Mouse (Mus musculus): ENCODE results near the gene Mtmr2. TPM values are rescaled to one million over a fixed set of nuclear protein-coding genes. Genes with fewer than 3 reads are reported as not detected.
A peak's percentile ranks its signal among the peaks of the same experiment; 100 is the strongest.
"Not testable (repeated sequence)": the region's sequence is repeated elsewhere in the genome, so short reads cannot be mapped to it uniquely, and the experiment has no call there.

Mtmr2 gene
- polyA plus RNA-seq, 1 experiment from 2014 or later, result 60.6 TPM

DNA sequence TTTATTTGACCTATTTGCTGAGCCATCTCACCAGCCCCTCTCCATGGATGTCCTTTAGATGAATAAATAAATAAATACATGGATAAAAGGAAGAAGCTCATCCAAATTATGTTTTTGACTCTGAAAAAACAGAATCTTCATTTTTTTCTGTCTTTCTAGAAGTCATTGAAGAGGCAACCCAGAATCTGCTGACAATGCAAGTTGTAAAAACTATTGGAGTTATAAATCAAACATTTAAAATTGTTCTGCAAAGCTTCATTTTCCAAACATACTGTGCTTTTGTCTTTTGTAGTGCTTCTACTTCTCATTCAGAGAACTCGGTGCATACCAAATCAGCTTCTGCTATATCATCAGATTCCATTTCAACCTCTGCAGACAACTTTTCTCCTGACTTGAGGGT, 33.8 kb downstream of the Mtmr2 start:
- Histone ChIP-seq H3K27me3 (ENCODE audit: control insufficient read depth, insufficient read depth, low read length) (no peaks in the 10 kb centered on the region), H3K4me1 (ENCODE audit: control insufficient read depth, insufficient read depth, low read length) (no peaks in the 10 kb centered on the region), H3K27ac (replicated peaks; ENCODE audit: low read depth, low read length) (no peak overlapping the region), H3K9me3 (ENCODE audit: control insufficient read depth, low read length) (no peaks in the 10 kb centered on the region; the same call in 1 of the 2 replicates), H3K36me3 (ENCODE audit: control insufficient read depth, insufficient read depth, low read length) (peaks cover 21% of the 10 kb centered on the region), H3K9ac (replicated peaks; ENCODE audit: low read length) (no peak overlapping the region), H3K4me3 (replicated peaks; ENCODE audit: low read depth, low read length) (no peak overlapping the region), H3K4me2 (ENCODE audit: low read length) (no peak overlapping the region)
- no peak for ATAC-seq (ENCODE audit: low FRiP score, low TSS enrichment)
- no peak for DNase-seq
- WGBS, result 92% methylated on average over 1 of the region's 1 CpGs

- 96% methylated on average over 7 of the region's 8 CpGs for WGBS
- H3K27me3 ChIP-seq (ENCODE audit: control insufficient read depth, insufficient read depth, low read length); ATAC-seq (ENCODE audit: low FRiP score, low TSS enrichment); DNase-seq; H3K9me3 ChIP-seq (ENCODE audit: control insufficient read depth, low read length); H3K9ac ChIP-seq (replicated peaks; ENCODE audit: low read length); H3K4me3 ChIP-seq (replicated peaks; ENCODE audit: low read depth, low read length); H3K4me1 ChIP-seq (ENCODE audit: control insufficient read depth, insufficient read depth, low read length); H3K4me2 ChIP-seq (ENCODE audit: low read length); H3K27ac ChIP-seq (replicated peaks; ENCODE audit: low read depth, low read length): not testable (repeated sequence)
- peaks cover 61% of the 10 kb centered on the region for H3K36me3 ChIP-seq (ENCODE audit: control insufficient read depth, insufficient read depth, low read length)
Observed at GRCm38 (mm10) chr9:13790864-13791263, 42.7 kb downstream of the Mtmr2 start.

DNA sequence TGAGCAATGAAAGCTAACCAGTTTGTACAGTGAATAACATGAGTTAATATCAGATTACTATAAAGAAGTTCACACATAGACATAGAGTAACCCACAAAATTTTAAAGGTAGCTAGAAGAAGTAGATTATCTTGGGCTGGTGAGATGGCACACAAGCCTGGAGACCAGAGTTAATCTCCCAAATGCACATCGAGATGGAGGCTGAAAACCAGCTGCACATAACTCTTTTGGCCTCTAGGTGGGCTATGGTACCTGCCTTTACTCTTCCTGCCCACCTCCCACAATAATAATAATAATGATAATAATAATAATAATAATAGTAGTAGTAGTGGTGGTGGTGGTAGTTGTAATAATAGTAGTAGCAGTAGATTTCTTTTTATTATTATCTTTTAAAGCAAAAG, 46.1 kb downstream of the Mtmr2 start:
- no peaks in the 10 kb centered on the region for H3K9me3 ChIP-seq (ENCODE audit: control insufficient read depth, low read length)
- ATAC-seq (ENCODE audit: low FRiP score, low TSS enrichment), result no peak
- no peak overlapping the region for H3K9ac ChIP-seq (replicated peaks; ENCODE audit: low read length)
- H3K4me1 ChIP-seq (ENCODE audit: control insufficient read depth, insufficient read depth, low read length), result no peaks in the 10 kb centered on the region
- H3K27me3 ChIP-seq (ENCODE audit: control insufficient read depth, insufficient read depth, low read length), result no peaks in the 10 kb centered on the region
- no peak overlapping the region for H3K4me2 ChIP-seq (ENCODE audit: low read length)
- 76% methylated on average over 1 of the region's 1 CpGs for WGBS
- no peak for DNase-seq
- H3K36me3 ChIP-seq (ENCODE audit: control insufficient read depth, insufficient read depth, low read length), result peaks cover 56% of the 10 kb centered on the region
- H3K27ac ChIP-seq (replicated peaks; ENCODE audit: low read depth, low read length), result no peak overlapping the region
- H3K4me3 ChIP-seq (replicated peaks; ENCODE audit: low read depth, low read length), result no peak overlapping the region

DNA sequence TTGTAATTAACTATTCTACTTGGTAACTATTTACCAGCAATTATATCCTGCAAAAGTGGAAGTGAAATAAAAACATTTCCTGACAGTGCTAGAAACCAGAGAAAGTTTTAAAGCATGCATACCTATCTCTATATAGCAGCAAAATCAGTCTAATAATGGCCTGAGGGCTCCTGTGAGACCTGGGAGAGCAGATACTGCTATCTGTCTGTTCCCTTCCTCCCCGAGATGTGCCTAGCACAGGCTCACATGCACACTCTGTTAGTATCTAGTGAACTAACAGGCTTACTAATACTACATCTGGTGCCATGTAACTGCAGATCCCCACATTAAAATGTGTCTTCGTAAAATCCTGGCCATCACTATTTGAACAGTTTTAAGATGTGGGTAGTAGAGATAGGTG, 46.5 kb downstream of the Mtmr2 start:
- H3K4me2 ChIP-seq (ENCODE audit: low read length), result no peak overlapping the region
- DNase-seq (no peak), ATAC-seq (ENCODE audit: low FRiP score, low TSS enrichment) (no peak)
- H3K9ac ChIP-seq (replicated peaks; ENCODE audit: low read length), result no peak overlapping the region
- H3K36me3 ChIP-seq (ENCODE audit: control insufficient read depth, insufficient read depth, low read length), result peaks cover 56% of the 10 kb centered on the region
- H3K4me3 ChIP-seq (replicated peaks; ENCODE audit: low read depth, low read length), result no peak overlapping the region
- 93% methylated on average over 2 of the region's 2 CpGs for WGBS
- H3K27ac ChIP-seq (replicated peaks; ENCODE audit: low read depth, low read length), result no peak overlapping the region
- H3K9me3 ChIP-seq (ENCODE audit: control insufficient read depth, low read length), result no peaks in the 10 kb centered on the region
- no peaks in the 10 kb centered on the region for H3K4me1 ChIP-seq (ENCODE audit: control insufficient read depth, insufficient read depth, low read length)
- H3K27me3 ChIP-seq (ENCODE audit: control insufficient read depth, insufficient read depth, low read length), result no peaks in the 10 kb centered on the region

- no peak for DNase-seq
- H3K4me1 ChIP-seq (ENCODE audit: control insufficient read depth, insufficient read depth, low read length), result no peaks in the 10 kb centered on the region
- peaks cover 65% of the 10 kb centered on the region for H3K36me3 ChIP-seq (ENCODE audit: control insufficient read depth, insufficient read depth, low read length)
- no peaks in the 10 kb centered on the region for H3K27me3 ChIP-seq (ENCODE audit: control insufficient read depth, insufficient read depth, low read length)
- H3K4me3 ChIP-seq (replicated peaks; ENCODE audit: low read depth, low read length), result no peak overlapping the region
- no peaks in the 10 kb centered on the region for H3K9me3 ChIP-seq (ENCODE audit: control insufficient read depth, low read length)
- 78% methylated on average over 1 of the region's 1 CpGs for WGBS
- H3K27ac ChIP-seq (replicated peaks; ENCODE audit: low read depth, low read length), result no peak overlapping the region
- no peak for ATAC-seq (ENCODE audit: low FRiP score, low TSS enrichment)
- H3K9ac ChIP-seq (replicated peaks; ENCODE audit: low read length), result no peak overlapping the region
- H3K4me2 ChIP-seq (ENCODE audit: low read length), result no peak overlapping the region
Observed at GRCm38 (mm10) chr9:13804480-13804879, 56.3 kb downstream of the Mtmr2 start.

DNA sequence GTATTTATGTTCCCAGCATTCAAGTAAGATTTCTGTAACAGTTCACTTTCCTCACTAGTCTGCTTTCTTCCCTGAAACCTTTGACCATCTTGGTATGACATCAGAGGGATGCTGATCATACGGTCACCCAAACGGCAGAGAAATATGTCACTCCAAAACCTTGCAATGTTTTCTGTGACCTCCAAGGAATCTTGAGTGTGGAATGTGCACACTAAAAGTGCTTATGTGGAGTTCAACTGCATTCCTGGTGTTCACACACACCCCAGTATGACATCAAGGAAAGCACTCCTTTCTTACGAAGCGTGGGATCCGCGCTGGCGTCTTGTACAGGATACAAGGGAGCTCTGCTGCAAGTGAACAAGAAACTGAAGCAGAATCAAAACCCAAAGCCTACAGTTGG, 58.6 kb downstream of the Mtmr2 start:
- ATAC-seq (ENCODE audit: low FRiP score, low TSS enrichment) (no peak), DNase-seq (no peak)
- Histone ChIP-seq H3K4me3 (replicated peaks; ENCODE audit: low read depth, low read length) (no peak overlapping the region), H3K4me2 (ENCODE audit: low read length) (no peak overlapping the region), H3K27ac (replicated peaks; ENCODE audit: low read depth, low read length) (no peak overlapping the region), H3K36me3 (ENCODE audit: control insufficient read depth, insufficient read depth, low read length) (peaks cover 73% of the 10 kb centered on the region), H3K9ac (replicated peaks; ENCODE audit: low read length) (no peak overlapping the region), H3K9me3 (ENCODE audit: control insufficient read depth, low read length) (no peaks in the 10 kb centered on the region), H3K4me1 (ENCODE audit: control insufficient read depth, insufficient read depth, low read length) (no peaks in the 10 kb centered on the region), H3K27me3 (ENCODE audit: control insufficient read depth, insufficient read depth, low read length) (no peaks in the 10 kb centered on the region)
- 95% methylated on average over 7 of the region's 7 CpGs for WGBS

GRCm38 (mm10) chr9:13807657-13808056, 59.4 kb downstream of the Mtmr2 start:
- H3K4me3 ChIP-seq (replicated peaks; ENCODE audit: low read depth, low read length), result no peak overlapping the region
- WGBS, result 97% methylated on average over 5 of the region's 5 CpGs
- no peak overlapping the region for H3K9ac ChIP-seq (replicated peaks; ENCODE audit: low read length)
- DNase-seq, result no peak
- H3K4me2 ChIP-seq (ENCODE audit: low read length), result no peak overlapping the region
- H3K27ac ChIP-seq (replicated peaks; ENCODE audit: low read depth, low read length), result no peak overlapping the region
- no peaks in the 10 kb centered on the region for H3K4me1 ChIP-seq (ENCODE audit: control insufficient read depth, insufficient read depth, low read length)
- H3K27me3 ChIP-seq (ENCODE audit: control insufficient read depth, insufficient read depth, low read length), result no peaks in the 10 kb centered on the region
- peaks cover 81% of the 10 kb centered on the region for H3K36me3 ChIP-seq (ENCODE audit: control insufficient read depth, insufficient read depth, low read length)
- no peak for ATAC-seq (ENCODE audit: low FRiP score, low TSS enrichment)
- H3K9me3 ChIP-seq (ENCODE audit: control insufficient read depth, low read length), result no peaks in the 10 kb centered on the region

DNA sequence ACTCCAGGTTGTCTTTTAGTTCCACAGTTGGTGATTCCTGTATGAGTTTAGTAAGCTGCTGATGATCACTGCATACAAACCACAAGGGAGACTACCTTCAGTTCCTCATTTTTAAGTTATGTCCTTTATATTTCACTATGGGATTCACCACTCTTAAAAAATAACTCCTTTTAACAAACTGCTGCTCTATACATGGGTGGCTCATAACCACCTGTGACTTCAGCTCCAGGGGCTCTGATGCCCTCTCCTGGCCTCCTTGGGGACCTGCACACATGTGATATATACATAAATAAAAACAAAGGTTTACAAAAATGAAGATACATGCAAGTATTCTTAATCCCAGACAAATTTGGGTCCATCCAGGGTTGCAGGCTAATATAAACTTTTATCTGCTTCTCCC, 61.7 kb downstream of the Mtmr2 start:
- Histone ChIP-seq H3K4me2 (ENCODE audit: low read length) (no peak overlapping the region), H3K27ac (replicated peaks; ENCODE audit: low read depth, low read length) (no peak overlapping the region), H3K4me3 (replicated peaks; ENCODE audit: low read depth, low read length) (no peak overlapping the region), H3K27me3 (ENCODE audit: control insufficient read depth, insufficient read depth, low read length) (no peaks in the 10 kb centered on the region), H3K9ac (replicated peaks; ENCODE audit: low read length) (no peak overlapping the region), H3K4me1 (ENCODE audit: control insufficient read depth, insufficient read depth, low read length) (no peaks in the 10 kb centered on the region), H3K36me3 (ENCODE audit: control insufficient read depth, insufficient read depth, low read length) (peaks cover 77% of the 10 kb centered on the region), H3K9me3 (ENCODE audit: control insufficient read depth, low read length) (no peaks in the 10 kb centered on the region)
- no peak for ATAC-seq (ENCODE audit: low FRiP score, low TSS enrichment)
- peak; percentile 12 for DNase-seq

GRCm38 (mm10) chr9:13818369-13818768, 70.2 kb downstream of the Mtmr2 start:
- Histone ChIP-seq H3K9ac (replicated peaks; ENCODE audit: low read length) (no peak overlapping the region), H3K36me3 (ENCODE audit: control insufficient read depth, insufficient read depth, low read length) (peaks cover 67% of the 10 kb centered on the region), H3K27me3 (ENCODE audit: control insufficient read depth, insufficient read depth, low read length) (no peaks in the 10 kb centered on the region), H3K4me2 (ENCODE audit: low read length) (no peak overlapping the region), H3K27ac (replicated peaks; ENCODE audit: low read depth, low read length) (no peak overlapping the region), H3K4me3 (replicated peaks; ENCODE audit: low read depth, low read length) (no peak overlapping the region), H3K4me1 (ENCODE audit: control insufficient read depth, insufficient read depth, low read length) (no peaks in the 10 kb centered on the region), H3K9me3 (ENCODE audit: control insufficient read depth, low read length) (no peaks in the 10 kb centered on the region)
- DNase-seq (no peak), ATAC-seq (ENCODE audit: low FRiP score, low TSS enrichment) (no peak)
- 83% methylated on average over 9 of the region's 9 CpGs for WGBS
